Mouse (Mus musculus) frontal cortex, adult 2 months (tissue): ENCODE data around the gene Cers1. TPM values are rescaled to one million over a fixed set of nuclear protein-coding genes. Genes with fewer than 3 reads are reported as not detected.
A peak's percentile ranks its signal among the peaks of the same experiment; 100 is the strongest.

ENCODE experiments used
- DNase-seq, 2 experiments: peaks; one replicate each; pipeline ENCODE4 v3.0.0; 2022; ENCODE audit warnings: low spot score in 1 of 2; ENCODE audit errors: extremely low spot score in 1 of 2
- polyA plus RNA-seq: library from polyadenylated mRNA; depleted of rRNA; stranded (reverse); fragments of >200 nt; gene quantifications from 2 replicates; pipeline ENCODE4 v1.2.3, GENCODE M21; 2012; rRNA removed

Gene Cers1
- 86.7 and 86.9 TPM in 2 replicates for polyA plus RNA-seq

DNA sequence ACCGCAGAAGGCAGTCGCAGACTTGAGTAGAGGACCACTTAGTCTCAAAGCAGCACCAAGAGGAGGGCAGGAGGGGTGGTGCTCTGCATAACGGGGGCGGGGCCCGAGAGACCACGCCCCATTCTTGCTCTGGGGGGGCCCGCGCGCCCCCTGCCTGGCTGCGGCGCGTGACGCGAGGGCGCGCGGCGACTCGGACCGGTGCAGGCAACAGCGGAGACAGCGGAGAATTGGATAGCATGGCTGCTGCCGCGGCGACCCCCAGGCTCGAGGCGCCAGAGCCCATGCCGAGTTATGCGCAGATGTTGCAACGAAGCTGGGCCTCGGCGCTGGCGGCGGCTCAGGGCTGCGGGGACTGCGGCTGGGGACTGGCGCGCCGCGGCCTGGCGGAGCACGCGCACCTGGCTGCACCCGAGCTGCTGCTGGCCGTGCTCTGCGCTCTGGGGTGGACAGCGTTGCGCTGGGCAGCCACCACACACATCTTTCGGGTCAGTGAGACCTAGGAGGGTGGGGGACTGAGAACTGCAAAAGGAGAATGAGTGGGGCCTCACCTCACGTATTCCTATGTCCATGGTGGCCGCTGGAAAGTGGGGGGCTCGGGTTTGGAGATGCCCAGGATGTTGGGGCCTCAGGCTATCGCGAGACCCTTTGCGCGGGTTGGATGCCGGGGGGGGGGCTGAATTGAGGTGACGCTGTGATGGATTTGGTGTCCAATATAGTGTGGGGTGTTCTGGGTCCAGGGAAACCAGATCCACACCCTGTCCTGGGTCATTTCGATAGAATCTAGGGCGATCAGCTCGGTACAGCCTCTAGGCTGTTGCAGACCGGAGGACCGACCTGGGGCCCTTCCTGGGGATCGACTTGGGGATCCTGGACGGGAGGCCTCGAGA, at the start of gene Cers1:
Gene Cers1, plus strand, starts transcription at position 152 of the 887 bp plus-strand sequence.
- peak in 1 of 2 experiments; percentile 86 for DNase-seq

DNA sequence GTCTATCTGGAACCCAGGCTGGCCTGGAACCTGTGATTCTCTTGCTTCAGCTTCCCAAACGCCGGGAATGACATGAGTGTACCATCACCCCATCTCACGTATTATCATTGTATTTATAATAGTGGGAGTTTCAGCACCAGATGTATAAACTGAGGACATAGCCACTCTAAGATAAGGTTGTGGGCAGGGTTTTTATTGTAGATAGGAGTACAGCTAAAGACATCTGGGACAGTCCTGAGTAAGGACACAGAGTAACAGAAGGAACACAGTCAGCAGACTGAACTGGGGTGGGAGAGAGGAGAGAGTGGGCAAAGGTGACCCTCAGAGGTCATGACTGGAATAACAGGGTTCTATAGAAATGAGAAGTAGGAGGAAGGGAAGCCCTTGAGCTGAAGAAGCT, 47.9 kb upstream of the Cers1 start:
- DNase-seq: no peak

DNA sequence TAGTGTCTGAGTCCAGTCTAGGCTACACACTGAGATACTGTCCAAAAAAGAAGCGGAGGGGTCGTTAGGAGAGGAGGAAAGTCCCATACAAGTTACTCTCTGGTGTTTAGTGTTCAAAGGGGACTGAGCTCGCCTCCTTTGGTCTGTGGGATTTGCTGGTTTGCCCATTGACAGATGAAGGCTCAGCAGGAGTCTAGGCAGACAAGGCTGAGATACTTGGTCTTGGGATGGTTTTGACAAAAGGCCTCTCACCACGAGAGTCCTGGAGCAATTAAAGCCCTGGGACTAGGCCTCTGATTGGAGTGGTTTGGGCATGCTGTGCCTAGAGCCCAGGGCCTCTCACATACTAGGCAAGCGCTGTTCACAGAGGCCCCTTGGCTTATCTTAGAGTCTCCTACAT, 47.3 kb upstream of the Cers1 start:
- DNase-seq: no peak

DNA sequence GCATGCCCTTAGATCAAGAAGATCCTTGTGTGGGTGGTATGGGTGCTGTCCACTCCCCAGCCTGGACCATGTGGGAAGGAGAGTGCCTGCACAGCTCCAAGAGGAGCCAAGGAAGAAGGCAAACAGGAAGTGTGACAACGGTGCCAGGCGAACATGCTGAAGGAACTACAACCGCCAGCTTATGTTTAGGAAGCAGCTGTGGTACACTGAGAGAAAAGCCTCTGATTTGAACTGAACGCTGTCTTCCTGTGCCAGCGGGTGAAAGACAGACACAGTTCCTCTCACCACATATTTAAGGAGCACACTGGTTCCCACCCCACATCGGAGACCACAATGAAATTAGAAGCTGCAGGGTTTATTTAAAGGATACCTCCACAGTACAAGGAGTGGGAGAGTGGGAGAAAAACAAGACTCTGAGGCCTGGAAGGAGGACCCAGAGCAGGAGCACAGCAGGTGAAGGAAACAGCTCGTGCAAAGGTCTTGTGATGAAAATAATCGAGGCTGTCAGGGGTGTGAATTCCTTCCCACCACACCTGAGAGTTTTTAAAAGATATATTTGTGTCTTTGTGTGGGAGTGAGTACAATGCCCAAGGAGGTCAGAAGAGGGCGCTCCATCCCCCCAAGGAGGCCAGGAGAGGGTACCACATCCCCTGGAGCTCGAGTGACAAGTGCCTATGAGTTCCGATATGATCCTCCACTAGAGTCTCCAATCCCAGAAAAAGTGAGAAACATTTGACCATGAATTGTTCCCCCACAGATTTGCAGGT, 46.6 kb upstream of the Cers1 start:
- DNase-seq: peak; percentile 18 to 54

DNA sequence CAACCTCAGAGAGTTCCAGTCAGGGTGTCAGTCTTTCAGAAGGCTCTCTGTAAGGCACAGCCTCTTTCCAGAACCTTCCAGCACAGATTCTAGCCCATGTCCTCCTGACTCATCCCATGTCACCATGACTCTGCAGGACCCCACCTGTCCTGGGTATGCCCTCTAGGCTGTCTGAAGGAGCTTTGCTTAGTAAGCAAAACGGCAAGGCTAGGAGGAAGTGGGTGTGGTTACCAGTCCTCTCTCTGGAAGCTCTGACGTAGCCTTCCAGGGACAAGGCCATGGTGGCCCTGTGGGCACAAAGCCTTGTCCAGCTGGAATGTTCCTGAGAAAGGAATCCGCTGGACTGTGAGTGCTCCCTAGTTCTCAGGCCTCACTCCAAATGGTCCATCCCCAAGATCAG, 42.6 kb upstream of the Cers1 start:
- DNase-seq: no peak

DNA sequence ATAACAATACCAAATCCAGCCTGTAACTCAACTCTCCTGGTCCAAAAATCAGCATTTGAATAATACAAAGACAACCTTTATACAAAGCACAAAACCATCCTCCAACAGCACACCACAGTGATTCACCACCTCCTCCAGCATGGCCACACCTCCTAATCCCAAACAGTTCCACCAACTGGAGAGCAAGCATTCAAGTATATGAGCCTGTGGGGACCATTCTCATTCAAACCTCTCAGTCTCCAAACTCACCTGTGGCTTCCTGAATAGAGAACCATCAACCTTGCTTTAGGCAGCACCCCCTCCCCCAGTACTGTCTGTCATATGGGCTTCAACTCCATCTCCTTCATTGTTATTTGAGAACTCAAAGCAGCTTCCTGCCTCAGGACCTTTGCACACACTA, 41.2 kb upstream of the Cers1 start:
- no peak for DNase-seq

DNA sequence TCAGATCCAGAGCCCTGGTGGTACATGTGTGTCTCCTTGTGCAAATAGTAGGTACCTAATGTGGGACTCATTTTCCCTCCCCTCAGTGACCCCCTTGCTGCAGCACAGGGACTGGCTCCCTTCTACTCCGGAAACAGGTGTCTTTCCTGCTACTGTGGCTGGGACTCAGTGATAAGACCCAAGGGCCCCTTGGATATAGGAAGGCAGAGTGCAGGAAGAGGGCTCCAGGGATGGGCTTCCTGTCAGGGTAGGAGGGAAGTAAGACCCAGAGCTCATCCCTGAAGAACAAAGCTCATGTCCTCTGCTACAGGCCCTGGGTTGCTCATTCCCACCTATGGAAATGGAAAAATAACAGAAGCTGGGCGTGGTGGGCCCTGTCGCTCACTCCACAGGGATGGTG, 39.1 kb upstream of the Cers1 start:
- no peak for DNase-seq

DNA sequence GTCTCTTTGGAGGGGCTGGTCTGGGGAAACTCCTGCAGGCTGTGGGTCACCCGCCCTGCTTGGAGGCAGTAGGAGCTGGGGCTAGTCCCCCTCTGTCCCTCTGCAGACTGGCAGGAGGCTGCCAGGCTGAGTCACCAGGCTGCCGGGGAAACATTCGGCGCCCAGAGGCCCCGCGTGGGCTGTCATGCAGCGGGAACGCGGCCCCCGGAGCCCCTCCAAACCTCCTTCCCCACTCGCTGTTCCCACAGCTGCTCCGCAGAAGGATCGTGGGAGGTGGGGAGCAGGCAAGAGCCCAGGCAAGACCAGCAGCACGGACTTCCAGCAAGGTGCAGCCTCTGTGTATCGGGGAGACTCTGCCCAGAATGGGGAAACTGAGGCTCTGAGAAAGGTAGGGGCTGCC, 37.4 kb upstream of the Cers1 start:
- peak in 1 of 2 experiments; percentile 41 for DNase-seq

DNA sequence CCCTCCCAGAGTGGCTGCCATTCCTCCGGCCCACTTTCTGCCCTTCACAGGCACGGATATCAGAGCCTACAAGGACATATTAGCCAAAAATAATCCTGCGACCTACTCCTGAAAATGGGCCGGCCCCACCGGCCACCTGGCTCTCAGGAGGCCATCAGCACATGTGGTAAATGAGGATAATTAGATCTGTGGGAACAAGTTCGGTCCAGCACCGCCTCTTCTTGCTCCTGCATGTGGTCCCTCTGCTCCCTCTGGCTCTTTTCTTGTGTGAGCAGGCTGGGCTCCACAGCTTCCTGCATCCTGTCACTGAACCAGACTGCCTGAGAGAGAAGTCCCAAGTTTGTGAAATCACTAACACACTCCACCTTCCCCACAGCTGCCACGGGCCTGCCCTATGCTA, 36.3 kb upstream of the Cers1 start:
- no peak for DNase-seq

DNA sequence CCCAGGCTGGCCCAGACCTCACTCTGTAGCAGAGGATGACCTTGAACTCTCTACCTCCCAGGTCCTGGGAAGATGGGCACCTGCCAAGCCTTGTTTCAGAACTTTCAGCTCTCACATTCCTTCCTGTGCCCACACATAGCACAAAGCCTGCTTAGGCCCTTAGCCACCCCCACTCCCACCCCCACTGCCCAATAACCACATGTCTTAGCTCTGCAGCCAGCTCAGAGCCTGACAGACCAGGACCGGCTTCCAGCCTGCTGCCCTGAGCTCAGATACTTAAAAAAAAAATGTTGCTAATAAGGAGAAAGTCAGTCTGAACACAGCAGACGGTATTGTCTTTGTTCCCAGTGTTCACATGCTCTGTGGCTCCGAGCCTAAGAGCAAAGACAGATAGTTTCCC, 34.6 kb upstream of the Cers1 start:
- no peak for DNase-seq

DNA sequence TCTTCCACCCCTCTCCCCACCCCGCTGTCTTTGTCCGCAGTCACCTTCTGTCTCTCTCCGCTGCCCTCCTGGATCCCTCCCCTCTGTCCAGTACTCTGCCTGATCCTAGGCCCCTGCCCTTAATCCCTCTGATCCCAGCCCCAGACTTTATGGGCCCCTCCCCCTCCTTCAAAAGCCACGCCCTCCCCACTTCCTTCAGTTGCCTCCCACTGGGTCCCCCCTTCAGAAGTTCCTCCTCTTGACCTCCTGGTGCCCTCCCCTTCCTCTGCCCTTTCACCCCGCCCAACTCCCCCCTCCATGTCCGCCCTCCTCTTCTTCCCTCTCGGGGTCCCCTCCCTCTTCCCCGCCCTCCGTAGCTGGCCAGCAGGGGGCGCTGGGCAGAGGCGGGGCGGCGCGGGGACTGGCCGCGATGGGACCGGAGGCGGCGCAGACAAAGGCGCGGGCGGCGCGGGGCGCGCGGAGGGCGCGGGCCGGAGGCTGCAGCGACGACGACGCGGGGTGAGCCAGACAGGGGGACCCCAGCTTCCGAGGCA, 32.9 kb upstream of the Cers1 start, which contains the start of gene Homer3:
Gene Homer3, plus strand, starts transcription at position 225 of the 533 bp plus-strand sequence.
- peak; percentile 59 to 70 for DNase-seq

DNA sequence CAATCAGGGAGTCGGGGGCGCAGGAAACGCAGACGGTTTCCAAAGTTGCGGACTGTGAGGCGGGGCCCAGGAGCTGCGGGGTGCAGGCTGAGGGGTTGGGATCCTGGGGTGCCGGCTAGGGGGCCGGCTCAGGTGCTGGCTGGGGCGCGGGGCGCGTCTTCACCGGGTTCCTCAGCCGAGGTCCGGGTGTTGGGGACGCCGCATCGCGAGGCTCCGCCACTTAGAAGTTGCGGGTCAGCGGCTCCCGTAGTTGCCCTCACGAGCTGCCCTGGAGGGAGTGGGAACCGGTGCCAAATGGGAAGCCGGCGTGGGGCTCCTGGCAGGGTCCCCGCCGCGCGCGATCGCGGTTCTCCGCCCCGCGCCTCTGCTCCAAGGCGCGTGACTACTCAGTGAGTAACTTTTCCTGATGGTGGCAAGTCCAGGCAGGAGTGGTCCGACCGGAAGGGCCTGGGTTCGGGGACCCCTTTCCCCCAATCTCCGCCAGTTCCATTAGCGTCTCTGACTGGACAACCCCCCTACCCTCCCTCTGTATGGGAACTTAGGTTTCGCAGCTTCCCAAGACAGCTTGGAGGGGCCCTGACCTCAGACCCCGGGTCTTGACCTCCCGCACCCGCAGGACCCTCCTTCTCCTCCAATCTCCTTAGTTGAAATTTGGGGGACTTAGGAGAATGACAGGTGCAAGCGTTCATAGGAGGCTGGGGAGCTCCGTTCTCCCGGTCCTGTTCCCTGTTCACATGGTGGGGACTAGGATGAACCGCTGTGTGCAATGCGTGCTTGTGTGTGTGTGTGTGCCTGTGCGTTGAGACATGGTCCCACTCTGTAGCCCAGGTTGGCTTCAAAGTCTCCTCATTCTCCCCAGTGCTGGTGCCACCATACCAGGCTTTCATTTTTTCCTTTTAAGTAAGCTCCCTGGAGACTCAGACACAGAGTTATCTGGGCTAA, 32.2 kb upstream of the Cers1 start:
- DNase-seq: no peak

DNA sequence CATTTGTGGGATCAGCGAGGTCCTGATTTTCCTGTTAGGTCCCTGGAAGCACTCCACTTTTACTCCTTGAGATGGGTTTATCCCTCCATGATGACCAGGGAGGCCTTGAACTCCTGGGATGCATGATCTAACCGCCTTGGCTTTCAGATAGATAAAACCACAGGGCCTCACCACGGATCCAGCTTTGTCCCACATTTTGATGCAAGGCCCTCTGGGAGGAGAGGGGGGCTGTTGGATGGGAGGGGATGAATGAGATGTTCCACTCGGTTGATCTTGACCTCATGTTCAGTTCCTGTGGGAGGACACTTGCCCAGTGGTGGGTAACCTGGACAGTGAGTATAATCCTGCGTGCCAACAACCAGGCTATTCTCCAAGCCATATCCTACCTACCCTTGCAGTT, 31.2 kb upstream of the Cers1 start:
- DNase-seq: no peak

DNA sequence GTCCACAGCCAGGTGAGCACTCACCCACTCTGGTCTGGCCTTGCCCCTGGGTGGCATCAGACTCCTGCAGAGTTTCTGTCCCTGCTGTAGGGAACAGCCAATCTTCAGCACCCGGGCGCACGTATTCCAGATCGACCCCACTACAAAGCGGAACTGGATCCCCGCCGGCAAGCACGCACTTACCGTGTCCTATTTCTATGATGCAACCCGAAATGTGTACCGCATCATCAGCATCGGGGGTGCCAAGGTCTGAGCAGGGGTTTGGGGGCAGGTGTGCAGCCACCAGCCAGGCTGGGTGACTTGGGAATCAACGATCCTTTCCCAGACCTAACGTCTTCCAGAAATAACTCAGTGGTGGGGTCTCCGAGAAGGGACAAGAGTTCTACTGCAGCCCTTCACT, 30.3 kb upstream of the Cers1 start:
- DNase-seq: no peak

DNA sequence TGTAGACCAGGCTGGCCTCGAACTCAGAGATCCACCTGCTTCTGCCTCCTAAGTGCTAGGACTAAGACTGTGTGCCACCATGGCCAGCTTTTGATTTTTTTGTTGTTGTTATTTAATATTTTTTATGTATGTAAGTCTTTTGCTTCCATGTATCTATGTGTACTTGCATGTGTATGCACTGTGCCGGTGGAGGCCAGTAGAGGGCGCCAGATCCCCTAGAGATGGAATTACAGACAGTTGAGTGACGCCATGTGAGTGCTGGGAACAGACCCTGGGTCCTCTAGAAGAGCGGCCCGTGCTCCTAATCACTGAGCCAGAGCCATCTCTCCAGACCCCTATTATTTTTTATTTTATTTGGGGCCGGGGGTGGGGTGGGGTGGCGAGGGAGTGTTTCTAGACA, 28.8 kb upstream of the Cers1 start:
- DNase-seq: no peak

DNA sequence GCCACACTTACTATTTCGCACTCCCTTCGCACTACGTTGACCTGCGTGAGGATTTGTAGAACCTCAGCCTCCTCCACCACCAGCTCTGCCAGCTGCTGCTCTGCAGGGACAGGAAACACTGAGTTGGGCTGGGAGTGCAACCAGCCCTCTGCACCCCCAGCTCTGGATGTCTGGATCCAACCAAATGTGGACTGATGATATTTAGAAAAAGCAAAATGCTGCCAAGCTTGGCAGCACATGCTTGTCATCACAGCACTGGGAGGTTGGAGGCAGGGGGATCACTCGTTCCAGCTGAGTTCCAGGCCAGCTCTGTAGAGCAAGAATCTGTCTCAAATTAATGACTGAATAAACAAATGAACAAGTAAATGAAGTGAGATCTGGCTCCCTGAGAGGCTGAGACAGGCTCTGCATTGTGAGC, 21.6 kb upstream of the Cers1 start:
- no peak for DNase-seq

DNA sequence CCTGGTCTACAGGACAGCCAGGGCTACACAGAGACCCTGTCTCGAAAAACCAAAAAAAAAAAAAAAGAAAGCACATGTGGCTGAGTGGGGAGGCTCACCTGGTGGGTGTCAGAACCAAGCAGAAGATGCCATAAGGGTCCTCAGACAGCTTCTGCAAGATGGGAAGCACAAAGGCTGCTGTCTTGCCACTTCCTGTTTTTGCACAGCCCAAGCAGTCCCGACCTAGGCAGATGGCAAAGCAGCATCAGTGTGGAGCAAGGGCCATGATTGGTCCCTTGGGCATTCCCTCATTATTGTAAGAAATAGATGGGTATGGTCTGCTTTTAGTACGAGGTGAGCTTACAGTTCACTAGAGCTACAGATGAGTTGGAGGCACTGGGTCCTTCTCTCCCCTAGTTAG, 14.7 kb upstream of the Cers1 start:
- no peak for DNase-seq

DNA sequence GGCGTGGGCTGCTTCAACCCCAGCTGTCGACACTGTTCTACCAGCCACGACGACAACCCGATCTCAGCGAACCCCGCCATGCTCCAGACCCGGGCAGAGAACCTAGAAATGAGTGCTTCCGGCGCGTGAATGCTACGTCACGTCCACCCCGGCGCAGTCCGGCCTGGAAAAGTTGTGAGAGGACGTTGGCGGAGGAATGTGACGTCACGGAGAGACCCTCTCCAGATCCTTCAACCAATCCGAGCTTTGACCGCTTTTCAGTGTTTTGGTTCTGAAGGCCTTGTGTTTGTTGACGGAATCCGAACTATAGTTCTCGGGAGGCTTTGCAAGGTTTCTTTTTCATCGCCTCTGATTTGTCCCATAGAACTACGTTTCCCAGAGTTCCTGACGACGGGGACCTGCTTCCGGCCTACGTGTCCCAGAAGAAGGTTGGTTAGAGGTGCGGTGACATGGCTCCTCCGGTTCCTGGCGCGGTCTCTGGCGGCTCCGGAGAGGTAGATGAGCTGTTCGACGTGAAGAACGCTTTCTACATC, 13.2 kb upstream of the Cers1 start, which contains the start of the genes Ddx49 and Cope:
Gene Ddx49, minus strand, starts transcription at position 132 of the 533 bp plus-strand sequence.
Gene Cope, plus strand, starts transcription at position 161 of the 533 bp plus-strand sequence.
- DNase-seq: peak; percentile 93 to 97

DNA sequence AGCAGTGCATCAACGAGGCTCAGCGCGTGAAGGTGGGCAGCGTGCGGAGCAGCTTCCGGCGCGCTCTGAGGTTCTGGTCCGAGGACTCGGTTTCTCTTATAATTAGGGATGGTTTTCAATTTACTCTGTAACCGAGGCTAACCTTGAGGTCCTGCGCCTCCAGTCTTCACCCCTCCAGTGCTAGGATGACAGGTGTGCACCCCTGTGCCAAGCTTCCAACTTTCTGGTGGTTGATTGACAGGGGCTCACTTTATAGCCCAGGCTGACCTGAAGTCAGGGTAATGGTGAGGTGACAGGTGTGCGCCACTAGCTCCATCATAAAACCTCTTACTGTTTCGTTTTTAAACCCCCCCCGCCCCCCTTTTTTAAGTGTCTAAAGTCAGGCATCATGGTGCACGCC, 12.7 kb upstream of the Cers1 start:
- DNase-seq: no peak

DNA sequence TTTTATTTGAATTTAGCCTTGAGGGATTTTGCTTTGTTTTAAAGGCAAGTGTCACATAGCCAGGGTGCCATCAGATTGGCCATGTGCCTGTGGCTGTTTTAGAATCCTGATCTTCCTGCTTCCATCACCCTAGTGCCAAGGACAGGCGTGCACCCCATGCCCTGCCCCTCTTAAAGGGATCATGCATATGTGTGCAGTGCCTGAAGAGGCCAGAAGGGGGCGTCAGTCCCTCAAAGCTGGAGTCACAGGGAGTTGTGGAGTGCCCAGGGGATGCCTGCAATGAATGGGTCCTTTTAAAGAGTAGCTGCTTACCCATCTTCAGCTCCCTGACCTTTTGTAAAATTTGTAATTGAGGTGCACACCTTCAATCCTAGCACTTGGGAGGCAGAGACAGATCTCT, 6.3 kb upstream of the Cers1 start:
- peak in 1 of 2 experiments; percentile 50 for DNase-seq
